11 mouse cellular contexts compared by ENCODE assay signal in genomic region chr8:4372657-4373056, GRCm38 (mm10). TPM values are rescaled to one million over a fixed set of nuclear protein-coding genes. Genes with fewer than 3 reads are reported as not detected.
DNase-seq lines count a peak whose midpoint lies in the region; ATAC-seq and TF ChIP-seq lines count a peak whose summit lies in the region.
"Had no signal": no experiment of that assay in that cellular context is flagged by ENCODE, and none has a peak within 500 bp of the region (broad histone marks: within the 10 kb centered on the region; RNA-seq: fewer than 3 reads in every experiment).

No protein-coding gene starts in this region.

- WGBS in embryonic facial prominence, embryonic 11.5 days = 76% methylated on average over 2 of the region's 2 CpGs
- WGBS in embryonic facial prominence, embryonic 10.5 days = 74% methylated on average over 2 of the region's 2 CpGs
- WGBS in liver, embryonic 14.5 days (ENCODE audit: insufficient replicate concordance) = 56% methylated on average over 2 of the region's 2 CpGs

- H3K27me3 ChIP-seq in embryonic facial prominence, embryonic 11.5 days (ENCODE audit: control insufficient read depth, insufficient read depth, low read length) = no peaks in the 10 kb centered on the region
- no peaks in the 10 kb centered on the region for H3K27me3 ChIP-seq in embryonic facial prominence, embryonic 10.5 days (replicated peaks; ENCODE audit: low read depth, poor library complexity, severe bottlenecking)
- H3K27me3 ChIP-seq in liver, embryonic 14.5 days (ENCODE audit: control insufficient read depth, insufficient read depth, low read length) = no peaks in the 10 kb centered on the region
- H3K27me3 ChIP-seq: embryonic facial prominence, embryonic 12.5 days; limb, embryonic 15.5 days; stomach, embryonic 15.5 days had no signal

- no peak overlapping the region for H3K4me2 ChIP-seq in embryonic facial prominence, embryonic 11.5 days (ENCODE audit: low read depth, low read length)
- no peak overlapping the region for H3K4me2 ChIP-seq in liver, embryonic 14.5 days (ENCODE audit: low read depth)
- H3K4me2 ChIP-seq: embryonic facial prominence, embryonic 12.5 days; limb, embryonic 15.5 days; stomach, embryonic 15.5 days had no signal

- H3K4me1 ChIP-seq in embryonic facial prominence, embryonic 11.5 days (ENCODE audit: control insufficient read depth, insufficient read depth, low read length) = no peaks in the 10 kb centered on the region
- no peaks in the 10 kb centered on the region for H3K4me1 ChIP-seq in embryonic facial prominence, embryonic 10.5 days
- H3K4me1 ChIP-seq in liver, embryonic 14.5 days (replicated peaks; ENCODE audit: control insufficient read depth in 2 of 2, insufficient read depth in 2 of 2, low read length in 1 of 2) = no peaks in the 10 kb centered on the region
- H3K4me1 ChIP-seq: embryonic facial prominence, embryonic 12.5 days; limb, embryonic 15.5 days; stomach, embryonic 15.5 days had no signal

- H3K9me3 ChIP-seq in embryonic facial prominence, embryonic 11.5 days (replicated peaks; ENCODE audit: control insufficient read depth, low read length) = no peaks in the 10 kb centered on the region
- H3K9me3 ChIP-seq in embryonic facial prominence, embryonic 10.5 days = no peaks in the 10 kb centered on the region; the same call in 1 of the 2 replicates
- no peaks in the 10 kb centered on the region for H3K9me3 ChIP-seq in liver, embryonic 14.5 days (ENCODE audit: control insufficient read depth, low read length)
- H3K9me3 ChIP-seq: limb, embryonic 15.5 days; stomach, embryonic 15.5 days had no signal

- H3K4me3 ChIP-seq in embryonic facial prominence, embryonic 11.5 days (ENCODE audit: low read depth, low read length) = no peak overlapping the region
- H3K4me3 ChIP-seq in embryonic facial prominence, embryonic 10.5 days = no peak overlapping the region
- no peak overlapping the region for H3K4me3 ChIP-seq in liver, embryonic 14.5 days (ENCODE audit: insufficient read depth in 1 of 2, low read depth in 2 of 2, low read length in 2 of 2)
- H3K4me3 ChIP-seq: embryonic facial prominence, embryonic 12.5 days; limb, embryonic 15.5 days; stomach, embryonic 15.5 days had no signal

- no peaks in the 10 kb centered on the region for H3K36me3 ChIP-seq in embryonic facial prominence, embryonic 11.5 days (replicated peaks; ENCODE audit: control insufficient read depth, insufficient read depth, low read depth, low read length)
- no peaks in the 10 kb centered on the region for H3K36me3 ChIP-seq in embryonic facial prominence, embryonic 10.5 days (replicated peaks)
- H3K36me3 ChIP-seq in liver, embryonic 14.5 days (replicated peaks; ENCODE audit: control insufficient read depth, insufficient read depth, low read depth) = no peaks in the 10 kb centered on the region
- H3K36me3 ChIP-seq: embryonic facial prominence, embryonic 12.5 days; limb, embryonic 15.5 days; stomach, embryonic 15.5 days had no signal

- H3K9ac ChIP-seq in embryonic facial prominence, embryonic 11.5 days (replicated peaks; ENCODE audit: low read length) = no peak overlapping the region
- no peak overlapping the region for H3K9ac ChIP-seq in liver, embryonic 14.5 days (replicated peaks)
- H3K9ac ChIP-seq: embryonic facial prominence, embryonic 12.5 days; limb, embryonic 15.5 days; stomach, embryonic 15.5 days had no signal

- ATAC-seq in embryonic facial prominence, embryonic 11.5 days (replicated peaks; ENCODE audit: insufficient number of reproducible peaks, low FRiP score, low TSS enrichment, low read depth) = no peak
- ATAC-seq in liver, embryonic 14.5 days (ENCODE audit: insufficient read depth) = no peak
- 0 out of 2 replicates have a peak, but pooled peaks have one; percentile 50 for ATAC-seq in megakaryocyte-erythroid progenitor cell, adult 5-6 weeks (replicated peaks; ENCODE audit: low FRiP score, low TSS enrichment, poor library complexity, severe bottlenecking)

- peak; percentile 36; the same call in 1 of the 2 replicates for TF ChIP-seq CTCF in liver, embryonic 14.5 days (IDR thresholded peaks at IDR 0.05; ENCODE audit: low read depth)

- TF ChIP-seq EP300 in liver, embryonic 14.5 days (IDR thresholded peaks at IDR 0.05; ENCODE audit: low read depth) = no peak

- no peak overlapping the region for H3K27ac ChIP-seq in embryonic facial prominence, embryonic 11.5 days (replicated peaks; ENCODE audit: low read depth, low read length)
- no peak overlapping the region for H3K27ac ChIP-seq in embryonic facial prominence, embryonic 10.5 days (replicated peaks)
- H3K27ac ChIP-seq in liver, embryonic 14.5 days = no peak overlapping the region
- H3K27ac ChIP-seq: embryonic facial prominence, embryonic 12.5 days; limb, embryonic 15.5 days; stomach, embryonic 15.5 days had no signal

- peak; percentile 19 for DNase-seq in embryonic facial prominence, embryonic 11.5 days (ENCODE audit: low spot score)
- DNase-seq in embryonic facial prominence, embryonic 10.5 days (ENCODE audit: low spot score) = no peak
- no peak for DNase-seq in liver, embryonic 14.5 days (ENCODE audit: low read depth in 3 of 3, low spot score in 3 of 3)
- DNase-seq in liver (no peak), NIH3T3 (ENCODE audit: low read depth) (peak; percentile 46)
- DNase-seq in urinary bladder, adult 2 months (ENCODE audit: low spot score) = no peak
- no peak for DNase-seq in heart, adult 18-20 months

RNA-seq across cellular contexts. Expression of gene Elavl1, which starts 47.4 kb away (rescaled TPM):
- polyA plus RNA-seq in embryonic facial prominence, embryonic 11.5 days (2014; fragmentation: Nextera tagmentation; extraction: Ambion mirVana) = 384 and 409 TPM in 2 replicates
- 362 and 373 TPM in 2 replicates for polyA plus RNA-seq in embryonic facial prominence, embryonic 10.5 days (2016; fragmentation: Nextera tagmentation; extraction: Ambion mirVana)
- polyA plus RNA-seq in liver, embryonic 14.5 days (2012; rRNA removed) = 23.9 and 32.5 TPM in 2 replicates
- polyA plus RNA-seq in liver, embryonic 14.5 days (2014; fragmentation: Nextera tagmentation; extraction: Ambion mirVana) = 94.5 and 118 TPM in 2 replicates
- 128 and 161 TPM in 2 replicates for total RNA-seq in megakaryocyte-erythroid progenitor cell, adult 5-6 weeks (2014; fragmentation: Nextera tagmentation)
- total RNA-seq in megakaryocyte-erythroid progenitor cell, adult 5-6 weeks (2017) = 87.6 and 121 TPM in 2 replicates
- polyA plus RNA-seq in urinary bladder, adult 2 months (2012; rRNA removed) = 61.6 and 65.9 TPM in 2 replicates
- total RNA-seq in heart, adult 18-20 months (2021) = 10 to 100 TPM; 56.9 to 57.7 TPM

RNA-seq across cellular contexts. Expression of gene Ccl25, which starts 47.6 kb away (rescaled TPM):
- 13.6 and 14.0 TPM in 2 replicates for polyA plus RNA-seq in embryonic facial prominence, embryonic 11.5 days (2014; fragmentation: Nextera tagmentation; extraction: Ambion mirVana)
- 24.4 and 25.4 TPM in 2 replicates for polyA plus RNA-seq in embryonic facial prominence, embryonic 10.5 days (2016; fragmentation: Nextera tagmentation; extraction: Ambion mirVana)
- 4.2 TPM in 2 replicates for polyA plus RNA-seq in liver, embryonic 14.5 days (2012; rRNA removed)
- polyA plus RNA-seq in liver, embryonic 14.5 days (2014; fragmentation: Nextera tagmentation; extraction: Ambion mirVana) = 4.0 and 5.2 TPM in 2 replicates
- 20.6 and 28.7 TPM in 2 replicates for total RNA-seq in megakaryocyte-erythroid progenitor cell, adult 5-6 weeks (2014; fragmentation: Nextera tagmentation)
- total RNA-seq in megakaryocyte-erythroid progenitor cell, adult 5-6 weeks (2017) = 16.7 and 17.1 TPM in 2 replicates
- 6.6 and 8.2 TPM in 2 replicates for polyA plus RNA-seq in urinary bladder, adult 2 months (2012; rRNA removed)
- total RNA-seq in heart, adult 18-20 months (2021) = 1 to 10 TPM; 2.7 to 3.1 TPM

Comparison
In these comparisons a context has a peak if more than half of its experiments do, and no peak if none do; other contexts are left out.
1. DNase-seq: peak in embryonic facial prominence, embryonic 11.5 days (single experiment) and NIH3T3 (single experiment); none in embryonic facial prominence, embryonic 10.5 days (single experiment), liver, embryonic 14.5 days (0 of 3), liver (single experiment), urinary bladder, adult 2 months (single experiment) and heart, adult 18-20 months (0 of 2).